Mouse (Mus musculus) erythroblast, embryonic 14.5 days (primary cell): Measurements from ENCODE around the gene Dnah6.

Source experiments
- GATA1 ChIP-seq: IDR thresholded peaks from 2 replicates; pipeline ENCODE4 v1.6.1; 2012; ENCODE audit warnings: low read length, inconsistent platforms, mixed read lengths
- TAL1 ChIP-seq: IDR thresholded peaks from 3 replicates; pipeline ENCODE4 v1.6.1; 2012; ENCODE audit warnings: low read length, inconsistent platforms, mixed read lengths

DNA sequence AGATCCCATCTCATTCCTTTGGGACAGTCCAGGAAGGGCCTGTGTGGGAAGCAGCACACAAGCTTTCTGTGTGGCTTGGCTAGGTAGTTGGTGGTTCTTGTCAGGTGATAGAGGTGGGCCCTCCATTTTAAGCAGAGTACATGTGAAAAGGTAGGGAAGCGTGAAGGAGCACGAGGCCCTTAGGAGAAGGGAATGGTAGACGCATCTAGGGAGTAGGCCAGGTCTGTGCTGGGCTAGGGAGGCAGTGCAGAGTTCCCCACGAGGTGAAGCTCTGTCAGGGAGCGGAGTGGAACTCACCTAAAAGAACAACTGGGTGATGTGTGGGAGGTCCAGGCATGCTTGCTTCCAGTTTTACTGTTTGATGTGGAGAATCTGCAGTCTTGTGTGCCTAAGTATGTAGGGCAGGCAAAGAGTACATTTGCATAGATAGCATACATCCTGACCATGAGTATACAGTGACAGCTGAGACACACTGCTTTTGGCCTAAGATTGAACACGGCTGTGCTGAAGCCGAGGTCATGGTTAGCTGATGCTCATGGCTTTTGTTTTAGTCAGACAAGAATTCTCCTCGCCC lies 46.4 kb upstream of the Dnah6 start:
- TF ChIP-seq TAL1, result no peak
- TF ChIP-seq GATA1, result no peak
